Comparison of ENCODE assay signal across 23 mouse cellular contexts in genomic region chr17:47207471-47207870, GRCm38 (mm10).
"Had no signal": no experiment of that assay in that cellular context is flagged by ENCODE, and none has a peak within 500 bp of the region (broad histone marks: within the 10 kb centered on the region; RNA-seq: fewer than 3 reads in every experiment).

No protein-coding gene starts in this region.

- H3K27me3 ChIP-seq: embryonic facial prominence, embryonic 12.5 days; embryonic facial prominence, embryonic 13.5 days; embryonic facial prominence, embryonic 15.5 days; forebrain, embryonic 12.5 days; forebrain, embryonic 13.5 days; forebrain, embryonic 15.5 days; heart, embryonic 12.5 days had no signal

- H3K4me1 ChIP-seq: forebrain, embryonic 15.5 days had no signal

- H3K36me3 ChIP-seq: embryonic facial prominence, embryonic 12.5 days; embryonic facial prominence, embryonic 15.5 days; forebrain, embryonic 10.5 days; forebrain, embryonic 15.5 days; heart, embryonic 10.5 days; heart, embryonic 12.5 days had no signal

- H3K27ac ChIP-seq: embryonic facial prominence, embryonic 12.5 days; embryonic facial prominence, embryonic 13.5 days; embryonic facial prominence, embryonic 15.5 days; forebrain, embryonic 12.5 days; forebrain, embryonic 13.5 days; forebrain, embryonic 15.5 days; gastrocnemius, adult 2 months; heart, adult 2 months; heart, embryonic 10.5 days had no signal

- DNase-seq: cerebellum, postnatal 10 days; cerebellum, postnatal 14 days; cerebellum, postnatal 36 days; embryo, embryonic 11 days; forebrain, postnatal 0 days; gastrocnemius, adult 2 months; gastrocnemius, postnatal 10 days; gastrocnemius, postnatal 14 days; gastrocnemius, postnatal 25 days; gastrocnemius, postnatal 36 days; heart, adult 11 months; heart, adult 18-20 months; heart, adult 2 months had no signal

- H3K4me3 ChIP-seq: embryonic facial prominence, embryonic 12.5 days; embryonic facial prominence, embryonic 13.5 days; embryonic facial prominence, embryonic 15.5 days; erythroblast, embryonic 14.5 days; forebrain, embryonic 10.5 days; forebrain, embryonic 12.5 days; forebrain, embryonic 13.5 days; forebrain, embryonic 15.5 days; gastrocnemius, adult 2 months; heart, adult 2 months; heart, embryonic 10.5 days; heart, embryonic 12.5 days had no signal

- H3K9me3 ChIP-seq: embryonic facial prominence, embryonic 12.5 days; embryonic facial prominence, embryonic 13.5 days; embryonic facial prominence, embryonic 15.5 days; forebrain, embryonic 10.5 days; forebrain, embryonic 12.5 days; forebrain, embryonic 13.5 days; forebrain, embryonic 15.5 days; heart, embryonic 10.5 days; heart, embryonic 12.5 days had no signal
